Mouse (Mus musculus) heart, embryonic 16.5 days (tissue): Measurements from ENCODE around the gene Ddx43. TPM values are rescaled to one million over a fixed set of nuclear protein-coding genes. Genes with fewer than 3 reads are reported as not detected.
"Not testable (repeated sequence)": the region's sequence is repeated elsewhere in the genome, so short reads cannot be mapped to it uniquely, and the experiment has no call there.

Experiments used
- ATAC-seq: fragments of 200-750 bp; cut with Nextera tagmentation; replicated peaks from 2 replicates; pipeline ENCODE4 v1.8.0; 2017; ENCODE audit warnings: moderate number of reproducible peaks; ENCODE audit not compliant: insufficient read depth, low FRiP score; ENCODE audit errors: extremely low read depth
- H3K27ac ChIP-seq: fragments of 300-500 bp; sonication (generic); 2 replicates; pipeline ENCODE4 v1.5.1; 2014; ENCODE audit warnings: mild to moderate bottlenecking, low read length, control low read depth, moderate library complexity
- H3K27me3 ChIP-seq: fragments of 300-500 bp; sonication (generic); 2 replicates; pipeline ENCODE4 v1.6.1; 2014; ENCODE audit warnings: low read length, mixed read lengths; ENCODE audit not compliant: control insufficient read depth, insufficient read depth
- H3K36me3 ChIP-seq: fragments of 300-500 bp; sonication (generic); 2 replicates; pipeline ENCODE4 v1.6.1; 2014; ENCODE audit not compliant: control insufficient read depth, insufficient read depth
- H3K4me1 ChIP-seq: fragments of 300-500 bp; sonication (generic); 2 replicates; pipeline ENCODE4 v1.6.1; 2014; ENCODE audit warnings: low read length, mixed read lengths; ENCODE audit not compliant: control insufficient read depth, insufficient read depth
- H3K4me2 ChIP-seq: fragments of 300-500 bp; sonication (generic); 2 replicates; pipeline ENCODE4 v1.6.1; 2014; ENCODE audit warnings: low read depth, mild to moderate bottlenecking, control low read depth, low read length
- H3K4me3 ChIP-seq: fragments of 300-500 bp; sonication (generic); 2 replicates; pipeline ENCODE4 v1.5.1; 2014; ENCODE audit warnings: mild to moderate bottlenecking, control low read depth, low read length
- H3K9ac ChIP-seq: fragments of 300-500 bp; sonication (generic); 2 replicates; pipeline ENCODE4 v1.6.1; 2014; ENCODE audit warnings: low read length, control low read depth
- H3K9me3 ChIP-seq: fragments of 300-500 bp; sonication (generic); replicated peaks from 2 replicates; pipeline ENCODE4 v1.6.1; 2016; ENCODE audit warnings: low read length; ENCODE audit not compliant: control insufficient read depth
- WGBS: fragments of 180-500 bp; shearing (Covaris S2); extraction: QIAGEN DNeasy Blood & Tissue Kit; methylation state at CpG from one replicate; pipeline ENCODE4 v1.1.7; 2014; 5-methylcytosine and 5-hydroxymethylcytosine counted together
- polyA plus RNA-seq: library from polyadenylated mRNA; unstranded; fragments of >200 nt; fragmentation: Nextera tagmentation; extraction: Ambion mirVana; gene quantifications from 2 replicates; pipeline ENCODE4 v1.2.1, GENCODE M21; 2015

The Ddx43 gene
- polyA plus RNA-seq = 0.08 and 0.12 TPM in 2 replicates

DNA sequence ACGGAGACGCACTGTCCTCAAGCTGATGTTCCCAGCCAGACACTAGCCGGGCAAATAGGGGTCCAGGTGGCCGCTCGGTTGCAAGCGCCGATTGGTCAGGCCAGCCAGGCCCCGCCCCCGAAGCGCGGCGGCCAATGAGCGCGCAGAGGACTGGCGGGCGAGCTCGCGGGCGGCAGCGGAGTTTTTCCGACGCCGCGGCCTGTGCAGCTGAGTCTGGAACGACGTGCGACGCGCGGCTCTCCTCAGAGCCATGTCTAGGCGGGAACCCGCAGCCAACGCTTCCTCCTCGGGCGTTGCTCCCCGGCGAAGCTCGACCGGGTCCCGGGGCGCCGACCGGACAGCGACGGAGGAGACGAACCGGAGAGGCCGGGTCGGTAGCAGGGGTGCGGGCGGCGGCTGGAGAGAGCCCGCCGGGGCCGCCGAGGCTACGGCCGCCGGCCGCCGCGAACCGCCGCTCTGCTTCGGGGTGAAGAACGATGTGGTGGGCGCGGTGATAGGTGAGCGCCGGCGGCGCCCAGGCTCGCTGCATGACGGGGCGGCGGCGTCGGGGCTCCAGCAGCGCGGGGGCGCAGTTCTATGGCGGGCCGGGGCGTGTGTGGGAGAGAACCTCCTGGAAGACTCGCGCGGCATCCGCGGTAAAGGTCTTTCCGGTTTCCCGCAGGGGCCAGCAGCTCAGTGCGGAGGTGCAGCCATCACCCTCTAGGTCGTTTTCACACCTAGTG is at the start of gene Ddx43:
Gene Ddx43 (plus strand): TSS at position 148 of the 722 bp plus-strand sequence.
- ATAC-seq = peak; percentile 76
- Histone ChIP-seq H3K27me3 (peaks cover 54% of the 10 kb centered on the region), H3K27ac (no peak within 1 kb of the TSS), H3K9ac (peak within 1 kb of the TSS; percentile 59; the same call in 1 of the 2 replicates), H3K36me3 (no peaks in the 10 kb centered on the region), H3K4me2 (peak within 1 kb of the TSS; percentile 69), H3K4me1 (peaks cover 4% of the 10 kb centered on the region), H3K4me3 (peak within 1 kb of the TSS; percentile 49), H3K9me3 (no peaks in the 10 kb centered on the region)
- 2% methylated on average over 90 of the region's 93 CpGs for WGBS

DNA sequence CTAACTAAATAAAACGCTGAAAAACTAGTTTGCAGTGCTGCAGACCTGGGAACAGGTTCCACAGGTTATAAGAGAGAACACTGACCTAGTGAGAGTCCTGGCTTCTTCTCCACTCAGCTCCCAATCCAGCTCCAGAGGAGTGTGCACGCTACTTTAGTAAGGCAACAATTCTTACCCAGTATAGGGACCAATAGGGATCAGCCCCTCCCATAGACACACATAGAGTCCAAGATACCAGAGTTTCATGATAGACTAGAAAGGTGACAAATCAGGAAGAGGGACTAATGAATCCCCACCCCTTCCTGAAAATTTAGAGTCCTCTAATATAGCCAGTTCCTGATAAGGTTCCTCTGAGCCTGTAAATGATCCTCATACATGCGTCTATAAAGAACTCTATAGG is 48.6 kb upstream of the Ddx43 start:
- H3K27ac ChIP-seq = no peak overlapping the region
- no peaks in the 10 kb centered on the region for H3K27me3 ChIP-seq
- 49% methylated on average over 3 of the region's 3 CpGs for WGBS
- no peaks in the 10 kb centered on the region for H3K36me3 ChIP-seq
- H3K9ac ChIP-seq = no peak overlapping the region
- no peak overlapping the region for H3K4me2 ChIP-seq
- H3K4me1 ChIP-seq = no peaks in the 10 kb centered on the region
- no peak for ATAC-seq
- no peak overlapping the region for H3K4me3 ChIP-seq
- H3K9me3 ChIP-seq = no peaks in the 10 kb centered on the region

DNA sequence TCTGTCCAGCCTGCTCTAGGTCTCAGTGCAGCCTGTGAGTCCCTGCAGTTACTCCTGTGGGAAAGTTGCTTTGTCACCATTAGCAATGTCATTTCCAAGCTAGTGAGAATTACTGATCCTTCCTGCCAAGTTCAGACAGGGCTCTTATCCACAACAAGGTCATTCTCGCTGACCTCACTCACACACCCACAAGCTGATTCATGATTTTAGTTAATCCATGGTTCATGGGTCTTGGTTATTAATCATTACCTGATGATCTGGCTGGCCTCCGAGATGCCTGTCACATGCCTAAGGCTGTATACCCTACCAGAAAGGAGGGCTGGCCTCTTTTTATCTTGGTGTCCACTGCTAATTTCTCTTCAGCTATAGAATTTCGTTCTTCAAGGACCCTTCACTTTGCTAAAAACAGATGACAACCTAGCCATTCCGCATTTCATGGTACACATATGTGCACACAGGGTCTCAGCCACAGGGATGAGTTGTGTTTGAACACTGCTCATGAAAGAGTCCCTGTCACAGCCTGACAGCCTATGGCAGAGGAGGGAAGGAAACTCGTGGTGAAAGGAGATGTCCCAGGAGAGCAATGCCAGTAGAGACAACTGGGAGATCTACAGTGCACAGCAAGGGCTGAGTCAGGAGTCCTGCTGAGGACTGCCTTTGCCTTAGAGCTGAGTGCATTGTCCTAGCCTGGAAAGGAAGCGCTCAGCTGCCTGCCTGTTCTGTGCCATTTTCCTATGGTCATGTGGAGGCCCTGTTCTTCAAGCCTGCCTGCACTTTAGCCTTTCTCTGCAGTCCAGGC is 47.2 kb upstream of the Ddx43 start:
- not testable (repeated sequence) for H3K4me2 ChIP-seq, H3K27me3 ChIP-seq, ATAC-seq, H3K36me3 ChIP-seq, H3K9me3 ChIP-seq, H3K4me3 ChIP-seq, H3K27ac ChIP-seq, H3K4me1 ChIP-seq, H3K9ac ChIP-seq
- 59% methylated on average over 6 of the region's 6 CpGs for WGBS

DNA sequence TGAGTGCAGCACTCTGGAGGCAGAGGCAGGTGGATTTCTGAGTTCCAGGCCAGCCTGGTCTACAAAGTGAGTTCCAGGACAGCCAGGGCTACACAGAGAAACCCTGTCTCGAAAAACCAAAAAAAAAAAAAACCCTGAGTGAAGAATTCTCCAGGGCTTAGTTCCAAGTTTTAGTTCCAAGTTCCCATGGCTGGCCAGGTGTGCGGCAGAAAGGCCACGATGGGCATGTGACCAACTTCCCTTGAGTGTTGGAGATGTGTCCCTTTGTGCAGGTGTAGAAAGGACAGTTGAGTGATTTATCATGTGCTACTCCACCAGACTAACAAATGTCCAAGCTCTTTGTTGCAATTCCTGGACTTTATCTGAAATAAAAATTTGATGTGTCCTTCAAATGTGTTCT is 46.4 kb upstream of the Ddx43 start:
- not testable (repeated sequence) for H3K36me3 ChIP-seq, ATAC-seq, H3K9ac ChIP-seq, H3K27ac ChIP-seq, H3K27me3 ChIP-seq, H3K4me1 ChIP-seq, H3K4me3 ChIP-seq, H3K9me3 ChIP-seq, H3K4me2 ChIP-seq
- 79% methylated on average over 3 of the region's 3 CpGs for WGBS

DNA sequence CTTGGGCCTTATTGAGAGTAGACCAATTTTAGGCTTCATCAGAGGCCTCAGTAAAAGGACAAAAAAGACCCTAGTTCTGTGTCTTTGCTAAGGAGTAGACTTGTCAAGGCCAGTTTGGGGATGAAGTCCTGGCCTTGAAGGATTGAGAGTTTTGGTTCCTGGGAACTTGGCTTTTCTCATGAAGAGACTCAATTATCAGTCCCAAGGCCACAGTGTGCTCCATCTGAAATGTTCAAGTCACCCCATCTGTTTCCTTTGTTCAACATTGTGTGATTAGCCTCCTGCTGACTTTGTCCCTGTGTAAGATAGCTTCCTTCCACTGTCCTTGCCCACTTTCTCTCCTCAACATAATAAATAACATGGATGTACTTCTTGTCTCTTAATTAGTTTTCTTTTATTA is 45.6 kb upstream of the Ddx43 start:
- not testable (repeated sequence) for H3K27ac ChIP-seq, H3K4me2 ChIP-seq, H3K4me3 ChIP-seq, H3K9ac ChIP-seq, H3K4me1 ChIP-seq, ATAC-seq, H3K9me3 ChIP-seq, H3K36me3 ChIP-seq, H3K27me3 ChIP-seq

DNA sequence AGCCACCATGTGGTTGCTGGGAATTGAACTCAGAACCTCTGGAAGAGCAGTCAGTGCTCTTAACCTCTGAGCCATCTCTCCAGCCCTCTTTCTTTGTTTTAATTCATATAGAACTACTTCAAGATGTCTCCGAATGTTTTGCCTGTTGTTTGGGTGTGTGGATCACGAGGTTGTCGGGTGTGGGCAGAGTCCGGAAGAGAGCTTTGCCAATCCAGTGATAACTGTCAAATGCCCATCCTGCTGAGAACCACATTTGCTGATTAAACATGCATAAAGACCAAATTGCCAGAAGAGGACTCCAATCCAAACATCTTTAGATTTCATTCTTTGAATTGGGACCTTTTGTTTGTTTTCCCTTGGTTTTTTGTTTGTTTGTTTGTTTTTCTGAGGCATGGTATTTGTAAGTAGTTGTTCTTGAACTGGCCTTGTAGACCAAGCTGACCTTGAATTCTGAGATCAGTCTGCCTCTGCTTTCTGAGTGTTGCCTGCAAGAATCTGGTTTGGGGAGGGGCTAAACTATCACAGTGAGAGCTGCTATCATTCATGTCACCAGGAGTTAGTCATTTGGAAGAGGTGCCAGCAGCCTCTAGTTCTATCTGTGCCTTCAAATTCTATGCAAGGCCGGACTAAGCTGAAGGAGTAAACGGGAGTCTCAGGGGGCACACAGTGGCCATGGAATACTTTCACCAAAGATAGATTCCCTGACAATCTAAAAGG is 43.9 kb upstream of the Ddx43 start:
- H3K4me1 ChIP-seq = no peaks in the 10 kb centered on the region
- no peak overlapping the region for H3K9ac ChIP-seq
- WGBS = 62% methylated on average over 6 of the region's 6 CpGs
- no peak overlapping the region for H3K4me3 ChIP-seq
- no peak overlapping the region for H3K27ac ChIP-seq
- H3K4me2 ChIP-seq = no peak overlapping the region
- no peaks in the 10 kb centered on the region for H3K36me3 ChIP-seq
- H3K27me3 ChIP-seq = no peaks in the 10 kb centered on the region
- H3K9me3 ChIP-seq = no peaks in the 10 kb centered on the region
- ATAC-seq = no peak

DNA sequence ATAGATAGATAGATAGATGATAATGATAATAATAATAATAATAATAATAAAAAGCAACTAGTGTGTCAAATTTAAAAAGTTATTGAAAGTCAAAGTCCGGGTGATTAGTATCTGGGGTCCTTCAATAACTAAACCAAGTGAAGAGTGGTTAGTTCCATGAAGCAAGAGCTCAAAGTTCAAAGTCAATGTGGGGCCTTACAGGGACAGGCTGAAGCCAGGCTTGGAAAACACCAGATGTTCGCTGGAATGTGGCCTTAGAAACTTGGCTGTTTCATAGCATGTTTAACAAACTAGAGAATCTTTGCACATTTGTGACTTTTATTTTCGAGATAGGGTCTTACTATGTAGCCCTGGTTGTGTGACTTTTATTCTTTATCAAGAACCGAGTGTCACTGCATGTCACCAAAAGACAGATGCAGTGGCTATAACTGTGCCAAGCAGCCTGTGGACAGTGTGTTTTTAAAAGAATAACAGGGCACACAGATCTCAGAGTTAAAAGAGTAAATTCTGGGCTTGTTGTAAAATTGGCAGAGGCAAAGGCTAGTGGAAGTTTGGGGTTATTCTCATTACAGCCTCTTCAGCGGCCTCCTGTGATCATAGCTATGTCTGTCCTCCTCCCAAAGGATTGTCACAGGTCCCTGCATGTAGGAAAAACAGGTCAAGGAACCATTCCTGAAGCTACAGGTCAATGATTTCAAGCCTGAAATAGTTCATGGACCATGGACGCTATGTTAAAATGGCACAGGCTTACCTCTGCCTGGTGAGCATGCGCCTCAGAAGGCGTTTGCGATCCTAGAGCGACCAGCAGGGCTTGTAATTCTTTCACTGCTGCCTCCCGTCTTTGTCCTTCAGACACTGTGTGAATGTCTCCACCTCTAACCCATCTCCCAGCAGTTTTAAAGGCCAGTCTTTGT is 40.7 kb upstream of the Ddx43 start:
- Histone ChIP-seq H3K36me3 (no peaks in the 10 kb centered on the region), H3K27ac (no peak overlapping the region), H3K27me3 (no peaks in the 10 kb centered on the region), H3K9ac (no peak overlapping the region), H3K9me3 (no peaks in the 10 kb centered on the region), H3K4me2 (no peak overlapping the region), H3K4me1 (no peaks in the 10 kb centered on the region), H3K4me3 (no peak overlapping the region)
- 77% methylated on average over 11 of the region's 11 CpGs for WGBS
- ATAC-seq = no peak

DNA sequence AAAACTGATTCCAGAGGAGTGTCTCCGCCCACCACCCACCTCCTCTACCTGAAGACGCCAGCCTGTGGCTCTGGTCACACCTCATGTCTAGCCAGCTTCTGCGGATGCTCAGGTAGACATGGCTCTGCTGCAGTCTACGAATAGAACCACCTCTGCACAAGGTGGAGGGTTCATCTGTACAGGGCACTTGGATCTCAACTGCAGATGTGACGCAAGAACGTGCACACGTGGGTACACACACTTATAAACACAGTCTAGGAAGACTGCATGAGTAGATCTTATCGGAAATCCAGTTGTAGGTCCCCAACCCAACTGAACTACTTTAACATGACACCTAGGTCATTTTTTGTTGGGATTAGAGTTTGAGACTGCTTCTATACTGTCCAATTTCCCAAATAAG is 40.0 kb upstream of the Ddx43 start, which contains the start of gene Gsta2:
Gene Gsta2 (minus strand): TSS at position 178 of the 400 bp plus-strand sequence.
- H3K9me3 ChIP-seq = no peaks in the 10 kb centered on the region
- no peaks in the 10 kb centered on the region for H3K36me3 ChIP-seq
- H3K4me3 ChIP-seq = no peak within 1 kb of the TSS
- H3K27me3 ChIP-seq = no peaks in the 10 kb centered on the region
- 89% methylated on average over 8 of the region's 8 CpGs for WGBS
- H3K4me1 ChIP-seq = no peaks in the 10 kb centered on the region
- H3K9ac ChIP-seq = no peak within 1 kb of the TSS
- ATAC-seq = no peak
- no peak within 1 kb of the TSS for H3K4me2 ChIP-seq
- no peak within 1 kb of the TSS for H3K27ac ChIP-seq
